Mouse (Mus musculus): ENCODE measurements around the gene Zfyve28.

Gene Zfyve28

DNA sequence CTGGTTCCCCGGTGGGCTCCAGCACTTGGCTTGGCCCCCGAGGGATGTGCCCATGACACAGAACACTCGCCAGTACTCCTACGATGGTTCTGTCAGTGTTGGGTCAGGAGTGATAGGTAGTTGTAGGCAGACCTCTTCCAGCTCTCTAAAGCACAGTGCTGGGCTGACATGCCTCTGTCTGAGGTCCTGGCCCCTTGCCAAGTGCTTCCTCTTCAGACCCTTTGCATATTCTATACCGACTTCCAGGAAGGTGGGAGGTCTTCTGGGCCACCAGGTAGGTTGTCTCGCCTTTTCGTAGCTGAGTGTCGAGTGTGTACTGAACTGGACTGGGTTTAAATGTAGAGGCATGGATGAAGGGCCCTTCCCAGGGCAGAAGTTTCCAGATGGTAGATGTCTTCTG lies 74.6 kb downstream of the Zfyve28 start:
- no peak for DNase-seq (ENCODE audit: low spot score in 2 of 2)

DNA sequence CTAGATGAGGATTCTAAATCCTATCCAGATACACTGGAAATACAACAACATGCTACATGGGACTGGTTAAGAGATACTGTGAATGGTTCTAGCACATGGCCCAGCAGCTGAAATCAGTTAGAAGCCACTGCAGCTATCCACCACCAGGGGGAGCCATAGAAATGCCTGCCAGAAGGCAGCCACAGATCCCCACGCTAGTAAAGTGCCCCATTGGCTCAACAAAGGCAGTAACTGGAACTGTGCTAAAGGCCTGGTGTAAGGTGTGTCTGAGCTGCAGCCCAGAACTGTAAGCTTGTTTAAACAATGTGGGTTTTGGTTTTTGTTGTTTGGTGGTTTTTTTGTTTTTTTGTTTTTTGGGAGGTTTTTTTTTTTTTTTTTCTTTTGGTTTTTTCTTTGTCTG lies 78.0 kb downstream of the Zfyve28 start:
- peak; percentile 46 to 71 for DNase-seq (ENCODE audit: low spot score in 2 of 2)

DNA sequence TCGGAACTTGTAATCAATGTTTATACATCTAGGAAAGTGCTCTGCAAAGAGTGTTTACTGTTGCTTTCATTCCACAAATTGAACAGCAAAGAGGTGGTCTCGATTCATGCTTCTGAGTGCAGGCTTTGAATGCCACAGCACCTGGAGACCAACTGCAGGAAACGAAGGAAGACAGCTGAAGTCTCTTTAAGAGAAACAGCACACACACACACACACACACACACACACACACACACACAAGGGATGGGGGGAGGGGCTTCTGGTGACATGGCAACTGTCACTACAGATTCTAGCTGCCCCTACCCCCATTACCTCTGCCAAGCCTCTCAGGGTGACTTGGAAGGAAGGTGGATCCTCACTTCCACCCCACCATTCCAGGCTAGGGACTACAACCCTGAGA lies 80.7 kb downstream of the Zfyve28 start:
- no peak for DNase-seq (ENCODE audit: low spot score in 2 of 2)

DNA sequence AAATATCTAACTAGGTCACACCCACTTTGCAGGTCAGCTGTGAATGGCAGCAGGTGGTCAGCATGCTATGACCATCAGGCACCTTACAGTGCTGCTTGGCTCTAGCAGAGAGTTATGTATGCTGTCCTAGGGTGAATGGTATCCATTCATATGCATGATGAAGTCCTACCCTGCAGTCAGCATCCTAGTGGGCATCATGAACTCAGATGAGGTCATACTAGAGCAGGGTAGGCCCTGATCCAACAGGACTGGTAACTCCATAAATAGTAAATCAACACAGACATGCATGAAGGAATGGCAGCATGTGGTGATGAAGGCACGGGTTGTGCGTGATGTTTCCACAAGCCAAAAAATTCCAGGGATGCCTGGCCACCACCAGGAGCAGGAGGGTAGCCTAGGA lies 82.5 kb downstream of the Zfyve28 start:
- no peak for DNase-seq (ENCODE audit: low spot score in 2 of 2)

DNA sequence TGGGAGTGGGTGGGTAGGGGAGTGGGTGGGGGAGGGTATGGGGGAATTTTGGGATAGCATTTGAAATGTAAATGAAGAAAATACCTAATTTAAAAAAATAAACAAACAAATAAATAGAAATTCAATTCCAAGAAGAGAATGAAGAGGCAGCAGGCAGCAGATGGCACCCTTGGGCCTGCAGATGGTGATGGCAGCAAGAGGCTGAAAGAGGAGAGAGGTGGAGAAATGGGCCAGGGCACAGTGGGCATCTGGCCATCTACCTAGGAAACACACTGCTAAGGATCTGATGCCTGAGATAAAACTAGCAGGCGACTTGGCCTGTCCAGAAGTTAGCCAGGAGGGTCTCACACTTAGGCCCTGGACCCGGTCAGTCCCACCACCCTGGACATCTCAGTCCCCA lies 83.3 kb downstream of the Zfyve28 start:
- DNase-seq (ENCODE audit: low spot score in 2 of 2): no peak

DNA sequence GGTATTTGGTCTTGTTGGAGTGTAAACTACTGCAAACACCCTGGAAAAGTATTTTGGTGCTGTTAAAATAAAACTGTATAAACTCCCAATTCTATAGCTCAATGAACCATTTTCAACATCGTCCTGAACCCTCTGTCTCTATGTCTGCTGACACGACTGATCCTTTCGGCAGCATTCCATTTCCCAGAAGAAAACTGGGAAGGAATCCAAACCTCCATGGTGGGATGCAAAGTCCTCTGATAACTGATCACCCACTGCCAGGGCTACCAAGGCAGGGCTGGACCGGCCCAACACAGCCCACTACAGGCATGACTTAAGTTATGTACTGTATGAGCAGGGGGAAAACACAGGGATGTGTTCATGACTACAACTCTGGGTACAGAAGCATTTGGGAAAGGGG lies 86.2 kb downstream of the Zfyve28 start:
- no peak for DNase-seq (ENCODE audit: low spot score in 2 of 2)

DNA sequence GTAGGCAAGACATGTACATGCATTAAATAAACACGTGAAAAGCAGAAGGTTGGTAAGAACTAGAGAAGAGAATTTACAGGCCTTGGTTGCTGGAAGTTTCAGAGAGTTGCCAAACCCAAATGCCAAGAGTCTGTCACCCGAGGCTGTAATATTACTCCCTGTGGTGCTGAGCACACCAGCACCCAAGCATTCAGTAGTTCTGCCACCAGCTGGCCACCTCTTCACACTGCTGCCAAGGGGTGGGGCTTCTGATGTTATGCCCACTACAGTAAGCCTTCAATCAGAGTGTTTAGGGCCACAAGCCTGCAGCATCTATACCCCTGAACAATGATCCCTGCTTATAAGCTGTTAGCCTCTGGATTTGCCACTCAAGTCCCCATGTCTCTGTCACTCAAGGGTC lies 86.9 kb downstream of the Zfyve28 start:
- no peak for DNase-seq (ENCODE audit: low spot score in 2 of 2)

DNA sequence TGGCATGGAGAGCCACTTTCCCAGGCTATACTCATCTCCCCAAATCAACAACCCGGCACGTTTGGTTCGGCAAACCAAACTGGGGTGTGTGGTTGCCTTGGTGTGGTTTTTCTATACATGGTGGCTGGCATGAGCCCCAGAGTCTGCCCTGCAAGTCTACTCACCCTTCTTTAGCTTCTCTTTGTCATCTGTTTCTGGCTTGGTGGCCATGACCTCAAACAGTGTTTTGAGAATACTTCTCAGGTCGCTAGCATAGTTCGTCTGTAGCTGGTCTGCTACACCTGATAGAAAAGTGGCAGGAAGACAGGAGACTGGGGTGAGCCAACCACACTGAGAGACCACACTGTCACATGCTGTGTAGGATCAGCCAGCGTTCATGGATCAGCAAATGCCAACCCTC lies 89.6 kb downstream of the Zfyve28 start:
- no peak for DNase-seq (ENCODE audit: low spot score in 2 of 2)

DNA sequence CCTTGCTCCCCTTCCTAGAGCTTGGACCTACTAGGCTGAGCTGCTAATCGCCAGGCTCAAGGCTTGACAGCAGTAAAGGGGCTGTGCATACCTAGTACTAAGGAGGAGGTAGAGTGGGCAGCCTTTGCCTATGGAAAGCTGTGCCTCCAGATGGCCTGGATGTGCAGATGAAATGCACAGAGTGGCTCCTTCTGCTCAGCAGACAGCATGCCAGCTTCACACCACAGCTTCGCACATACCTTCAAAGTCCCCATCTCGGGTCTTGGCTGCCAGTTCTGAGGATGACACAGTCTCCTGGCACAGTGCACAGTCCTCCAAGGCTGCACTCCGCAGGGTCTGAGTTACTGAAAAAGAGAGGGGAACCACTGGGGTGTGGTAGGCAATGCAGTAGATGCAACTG lies 91.0 kb downstream of the Zfyve28 start:
- DNase-seq (ENCODE audit: low spot score in 2 of 2): no peak

DNA sequence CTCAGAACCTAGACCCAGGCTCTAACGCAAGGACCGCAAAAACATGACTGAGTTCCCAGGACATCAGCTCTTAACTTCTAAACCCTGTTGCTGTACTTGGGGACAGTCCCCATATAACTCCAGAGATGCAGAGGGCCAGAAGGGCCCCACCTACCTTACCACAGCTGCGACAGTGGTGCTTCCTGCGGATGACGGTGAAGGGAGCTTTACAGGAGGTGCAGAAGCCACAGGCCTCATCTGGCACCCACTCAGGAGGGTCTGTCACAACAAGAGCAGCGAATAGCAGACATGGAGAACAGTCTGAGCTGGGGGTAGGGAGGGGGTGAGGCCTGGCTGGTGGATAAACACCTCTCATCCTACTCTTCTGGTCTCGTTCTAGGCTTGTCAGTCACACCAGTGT lies 91.8 kb downstream of the Zfyve28 start:
- no peak for DNase-seq (ENCODE audit: low spot score in 2 of 2)

DNA sequence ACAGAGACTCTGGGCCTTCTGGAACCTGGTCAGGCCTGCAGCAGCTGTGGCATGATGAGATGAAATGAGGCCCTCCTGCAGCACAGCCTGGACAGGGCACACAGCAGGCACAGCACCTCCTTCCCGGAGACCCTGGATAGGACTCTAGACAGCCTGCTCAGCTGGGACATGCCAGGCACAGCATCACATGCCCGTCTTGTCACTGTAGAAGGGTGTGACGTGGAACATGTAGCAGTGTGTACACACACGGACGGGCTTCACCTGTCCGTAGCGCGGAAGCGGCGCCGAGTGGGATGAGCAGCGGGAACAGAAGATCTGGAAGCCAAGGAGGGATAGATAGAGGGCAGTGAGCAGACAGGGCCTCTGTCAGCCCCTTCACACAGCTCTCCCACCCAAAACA lies 92.5 kb downstream of the Zfyve28 start:
- no peak for DNase-seq (ENCODE audit: low spot score in 2 of 2)

DNA sequence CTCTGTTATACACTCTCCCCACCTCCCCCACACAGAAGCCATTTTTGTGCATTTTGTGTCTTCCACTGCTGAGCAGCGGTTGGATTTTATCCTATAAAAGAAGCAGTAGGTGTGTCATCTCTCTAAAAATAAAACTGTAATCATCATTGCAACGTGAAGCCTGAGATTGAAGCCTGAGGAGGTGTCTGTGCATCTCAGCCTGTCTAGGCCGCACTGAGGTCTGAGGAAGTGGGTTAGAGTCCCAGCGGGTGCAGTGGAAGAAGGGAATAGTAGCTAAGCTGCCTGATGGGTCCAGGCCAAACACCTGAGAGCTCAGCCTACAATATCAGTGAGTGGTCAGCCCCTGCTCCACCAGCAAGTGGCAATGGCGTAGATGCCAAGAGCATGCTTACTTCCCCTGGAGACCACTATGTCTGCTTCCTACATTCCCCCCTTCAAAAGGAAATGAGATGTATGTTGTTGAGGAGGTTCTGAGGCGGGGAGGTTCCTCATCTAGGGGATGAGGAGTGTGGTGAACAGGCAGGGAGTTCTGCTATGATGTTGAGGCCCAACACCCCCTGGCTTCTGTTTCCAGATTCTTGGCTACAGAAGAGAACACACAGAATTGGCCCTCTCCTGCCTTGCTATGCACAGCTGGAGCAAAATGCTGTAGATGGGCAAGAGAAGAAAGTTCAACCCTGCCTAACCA lies 93.1 kb downstream of the Zfyve28 start:
- DNase-seq (ENCODE audit: low spot score in 2 of 2): no peak

DNA sequence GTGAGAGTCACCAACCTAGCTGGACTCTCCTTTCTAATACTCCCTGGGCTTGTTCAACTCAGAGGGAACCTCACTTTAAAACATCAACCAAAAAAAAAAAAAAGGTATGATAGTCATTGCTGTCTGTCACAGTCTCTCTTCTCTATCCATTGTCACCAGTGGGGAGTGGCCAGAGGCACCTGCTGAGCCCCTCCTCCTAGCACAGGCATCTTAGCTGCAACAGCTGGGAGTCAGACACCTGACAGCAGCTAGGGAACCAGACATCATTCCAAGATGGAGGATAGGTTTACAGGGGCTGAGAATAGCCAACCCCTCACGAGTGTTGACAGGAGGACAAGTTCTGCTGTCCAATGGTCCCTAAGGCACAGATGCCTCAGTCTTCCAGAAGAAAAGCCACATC lies 93.8 kb downstream of the Zfyve28 start:
- DNase-seq (ENCODE audit: low spot score in 2 of 2): no peak

DNA sequence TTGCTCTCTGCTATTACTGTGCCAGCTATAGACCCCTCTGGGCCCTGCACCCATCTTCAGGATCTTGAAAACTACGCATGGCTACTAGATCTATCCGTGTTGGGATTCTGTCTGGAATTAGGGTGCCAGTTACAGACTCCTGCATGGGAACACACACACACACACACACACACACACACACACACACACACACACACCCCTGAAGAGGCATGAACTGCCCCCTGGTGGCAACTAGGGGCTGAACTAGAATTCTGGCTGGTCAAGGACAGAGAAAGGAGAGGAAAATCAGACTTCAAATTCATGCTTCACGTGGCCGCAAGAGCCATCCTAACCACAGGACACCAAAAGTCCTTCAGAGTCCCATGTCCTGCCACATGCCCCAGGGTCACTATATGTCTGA lies 96.4 kb downstream of the Zfyve28 start:
- DNase-seq (ENCODE audit: low spot score in 2 of 2): no peak

DNA sequence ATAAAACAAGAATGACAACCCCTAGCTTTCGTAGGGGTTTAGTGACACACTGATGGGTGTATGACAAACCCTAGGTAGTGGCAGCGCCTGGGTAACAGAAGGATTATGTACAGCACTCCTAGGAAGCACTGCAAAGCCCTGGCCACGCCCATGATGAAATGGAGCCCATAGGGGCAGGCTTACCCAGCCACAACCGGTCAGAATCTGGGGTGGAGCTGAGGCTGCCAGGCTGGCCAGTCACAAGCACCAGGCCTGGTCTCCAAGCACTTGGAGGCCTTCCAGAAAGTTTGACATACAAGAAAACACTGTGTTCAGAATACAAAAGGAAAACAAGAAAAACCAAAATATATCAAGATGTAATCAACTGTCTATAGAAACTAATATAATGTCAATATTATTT lies 97.2 kb downstream of the Zfyve28 start:
- peak in 1 of 2 experiments; percentile 35 for DNase-seq (ENCODE audit: low spot score in 2 of 2)

DNA sequence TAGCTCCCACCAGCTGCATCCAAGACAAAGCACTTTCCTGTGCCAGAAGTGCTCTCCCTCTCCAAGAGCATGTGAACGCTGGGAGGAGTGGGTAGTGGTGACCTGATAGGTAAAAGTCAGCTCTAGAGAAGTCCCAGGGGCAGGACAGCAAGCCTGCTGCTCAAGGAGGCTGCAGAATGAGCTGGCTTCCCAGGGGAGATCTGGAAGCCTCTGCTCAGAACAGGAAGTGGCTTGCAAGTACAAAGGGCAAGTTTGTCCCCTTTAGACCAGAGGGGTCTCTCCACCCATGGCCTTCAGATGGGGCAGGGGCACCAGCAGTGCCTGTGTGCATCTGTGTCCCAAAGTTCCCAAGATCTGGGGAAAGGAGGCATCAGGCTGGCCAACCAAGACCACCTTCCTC lies 98.7 kb downstream of the Zfyve28 start:
- DNase-seq (ENCODE audit: low spot score in 2 of 2): no peak

DNA sequence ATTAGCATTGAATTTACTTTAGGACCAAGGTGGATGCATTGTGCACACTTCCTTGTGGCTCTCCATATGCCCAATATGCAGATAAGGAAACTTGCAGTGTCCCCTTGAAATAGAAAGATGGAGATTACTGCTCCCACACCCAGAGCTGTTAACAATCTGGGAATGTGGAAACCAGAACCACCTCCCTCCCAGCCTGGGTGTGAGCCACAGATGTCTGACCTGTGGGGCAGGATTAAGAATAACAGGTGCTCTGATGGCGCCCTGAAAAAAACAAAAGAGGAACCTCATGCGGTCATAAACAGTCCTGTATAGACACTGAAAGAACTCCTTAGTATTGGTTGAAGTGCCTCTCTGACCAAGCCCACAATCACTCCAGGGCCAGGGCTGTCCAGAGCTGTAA lies 99.4 kb downstream of the Zfyve28 start:
- no peak for DNase-seq (ENCODE audit: low spot score in 2 of 2)

DNA sequence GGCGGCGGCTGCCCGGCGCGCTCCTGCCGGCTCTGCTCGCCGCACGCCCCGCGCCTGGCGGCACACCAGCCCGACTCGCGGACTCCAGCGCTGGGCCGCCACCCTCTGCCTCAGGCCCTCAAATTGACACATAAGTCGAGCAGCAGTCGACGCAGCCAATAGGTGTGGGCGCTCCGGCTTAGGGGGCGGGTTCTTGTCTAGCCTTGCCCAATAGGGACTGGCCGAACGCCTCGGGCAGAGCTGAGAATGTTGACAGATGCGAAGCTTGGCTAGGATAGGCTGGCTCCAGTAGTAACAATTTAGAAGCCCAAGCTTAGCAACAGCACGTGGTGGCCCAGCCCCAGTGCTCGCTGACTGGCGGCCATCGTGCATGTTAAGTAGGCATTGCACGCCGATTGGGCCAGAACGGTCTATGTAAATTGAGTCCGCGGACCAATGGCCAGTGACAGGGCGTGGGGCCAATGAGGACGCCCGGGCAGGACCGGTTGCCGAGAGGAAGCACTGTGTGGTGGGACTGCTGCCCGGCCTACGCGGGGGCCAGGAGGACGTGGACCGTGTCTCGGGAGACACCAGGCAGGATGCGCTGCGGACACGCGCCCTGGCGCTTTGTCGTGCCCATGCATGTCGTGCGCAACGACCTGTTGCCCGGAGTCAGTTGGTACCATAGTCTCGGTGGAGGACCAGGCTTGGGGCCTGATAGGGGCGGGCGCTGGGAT lies 100.5 kb downstream of the Zfyve28 start, which contains the start of gene Mxd4:
Mxd4 (minus strand) TSS at position 120 of the 716 bp plus-strand sequence.
- DNase-seq (ENCODE audit: low spot score in 2 of 2): peak; percentile 95 to 99

DNA sequence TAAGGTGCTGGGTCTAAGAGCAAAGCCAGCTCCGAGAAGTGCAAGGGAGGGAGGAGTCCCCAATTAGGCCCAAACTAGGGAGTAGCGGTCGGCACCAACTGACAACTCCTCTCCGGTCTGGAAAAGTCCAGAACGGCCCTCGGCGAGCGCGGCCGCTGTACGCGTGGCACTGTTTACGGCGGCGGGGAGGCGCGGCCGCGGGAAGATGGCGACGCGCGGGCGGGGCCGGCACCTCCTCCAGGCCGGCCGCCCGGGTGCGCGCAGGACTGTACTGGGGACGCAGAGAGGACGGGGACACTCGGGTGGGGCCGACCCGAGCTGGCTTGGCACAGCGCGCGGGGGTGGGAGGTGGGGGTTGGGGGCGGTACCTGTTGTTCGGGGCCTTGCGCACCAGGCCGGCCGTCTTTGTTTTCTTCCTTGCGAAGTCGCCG lies 101.3 kb downstream of the Zfyve28 start:
- DNase-seq (ENCODE audit: low spot score in 2 of 2): peak; percentile 48 to 53

DNA sequence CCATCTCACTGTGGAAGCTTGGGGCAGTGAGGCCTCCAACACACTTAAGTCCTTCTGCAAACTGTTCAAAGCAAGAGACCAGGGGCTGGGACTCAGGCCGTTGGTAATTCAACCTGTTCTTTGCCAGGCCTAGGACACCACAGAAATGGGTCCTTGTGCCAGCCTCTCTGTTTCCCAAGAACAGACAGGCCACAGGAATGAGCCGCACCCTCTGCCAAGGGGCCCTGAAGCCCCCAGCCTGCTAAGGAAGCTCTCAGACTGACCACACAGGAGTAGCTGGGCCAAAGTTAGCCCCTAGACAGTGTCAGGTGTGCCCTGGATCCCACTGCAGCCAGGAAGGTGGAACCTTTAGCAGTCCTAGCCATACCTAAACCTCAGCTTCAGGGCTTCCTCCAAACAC lies 101.9 kb downstream of the Zfyve28 start:
- DNase-seq (ENCODE audit: low spot score in 2 of 2): no peak

DNA sequence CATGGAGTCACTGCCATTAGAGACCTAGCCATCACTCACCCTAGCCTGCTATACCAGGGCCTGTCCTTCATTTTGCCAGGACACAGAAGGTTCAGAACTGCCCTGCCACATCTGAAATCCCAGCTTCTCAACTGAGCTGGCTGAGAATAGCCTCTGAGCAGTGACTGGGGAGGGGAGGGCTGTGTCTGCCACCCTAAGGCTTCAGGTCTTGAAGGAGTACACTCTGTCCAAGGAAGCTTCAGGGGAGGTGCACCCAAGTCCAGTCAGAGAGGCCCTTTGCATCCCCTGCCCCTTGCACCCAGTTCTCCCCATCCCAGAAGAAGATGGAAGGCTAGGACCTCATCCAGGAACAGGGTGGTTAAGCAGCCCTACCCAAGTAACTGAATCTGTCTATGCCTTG lies 102.5 kb downstream of the Zfyve28 start:
- no peak for DNase-seq (ENCODE audit: low spot score in 2 of 2)

DNA sequence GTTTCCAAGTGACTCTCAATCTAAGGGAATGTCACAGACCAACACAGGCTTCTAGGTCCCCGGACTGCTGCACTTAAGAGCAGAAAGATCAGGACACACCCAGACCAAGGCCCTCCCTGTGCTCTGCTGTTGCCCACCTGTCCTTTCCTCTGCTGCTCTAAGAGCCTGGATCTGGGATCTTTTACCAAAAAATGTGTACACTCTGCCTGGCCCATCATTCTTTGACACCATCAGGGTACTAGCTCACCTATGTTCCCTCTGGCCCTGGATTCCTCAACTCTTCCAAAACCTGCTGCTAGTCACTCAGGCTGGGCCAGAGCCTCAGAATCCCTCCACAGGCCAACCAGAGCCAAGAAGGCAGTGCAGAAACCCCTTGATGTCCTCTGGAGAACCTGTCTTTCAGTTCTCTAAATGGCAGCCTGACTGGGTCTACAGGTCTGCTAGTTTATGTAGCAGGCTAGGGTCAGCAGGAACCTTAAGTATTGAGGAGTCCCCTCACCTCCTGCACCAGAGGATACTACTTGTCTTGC lies 103.1 kb downstream of the Zfyve28 start:
- DNase-seq (ENCODE audit: low spot score in 2 of 2): no peak

DNA sequence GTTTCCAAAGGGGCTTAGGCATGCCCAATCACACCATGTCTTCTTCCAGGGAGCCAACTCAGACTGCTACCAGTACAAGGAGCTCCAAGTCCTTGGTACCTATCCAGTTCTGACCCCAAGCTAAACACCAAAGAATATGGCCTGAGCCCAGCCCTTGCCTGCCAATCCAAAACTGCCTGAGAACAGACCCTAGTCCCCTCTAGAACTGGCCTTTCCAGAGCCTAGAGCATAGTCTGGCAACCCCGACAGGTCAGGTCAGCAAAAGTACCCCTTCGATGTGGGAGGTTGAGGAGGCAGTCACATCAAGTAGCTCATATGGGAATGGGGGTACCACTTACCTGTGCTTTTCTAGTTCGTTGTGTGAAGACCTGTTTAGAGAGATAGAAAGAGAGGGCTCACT lies 104.3 kb downstream of the Zfyve28 start:
- DNase-seq (ENCODE audit: low spot score in 2 of 2): peak in 1 of 2 experiments; percentile 0

Measured in urinary bladder, adult 18-20 months (tissue).